Mouse (Mus musculus) adrenal gland (tissue): Measurements from ENCODE around the gene Atg4d.
"Not testable (repeated sequence)": the region's sequence is repeated elsewhere in the genome, so short reads cannot be mapped to it uniquely, and the experiment has no call there.

ENCODE experiments used
- intact Hi-C: fragments of 180-260 bp; cut with DNase I; formaldehyde crosslinking; loops from one replicate; pipeline ENCODE4 v1.15.1; 2025

Gene Atg4d

GRCm38 (mm10) chr9:21239465-21239848, 25.6 kb upstream of the Atg4d start:
- intact Hi-C loops: no loop called here

- intact Hi-C loops: loop anchor here (10.0 kb wide), 1 partner anchor 113 kb away; no protein-coding TSS in a partner anchor
Measured at GRCm38 (mm10) chr9:21241343-21241742, 23.8 kb upstream of the Atg4d start.

GRCm38 (mm10) chr9:21243826-21244427, 21.2 kb upstream of the Atg4d start:
- intact Hi-C loops: loop anchor here (10.0 kb wide), 1 partner anchor 111 kb away; no protein-coding TSS in a partner anchor

- intact Hi-C loops: loop anchor here (10.0 kb wide), 1 partner anchor 110 kb away; no protein-coding TSS in a partner anchor
Measured at GRCm38 (mm10) chr9:21244428-21245112, 20.5 kb upstream of the Atg4d start.

- intact Hi-C loops: loop anchor here (10.0 kb wide), 1 partner anchor 110 kb away; no protein-coding TSS in a partner anchor
Measured at GRCm38 (mm10) chr9:21245113-21245487, 20.0 kb upstream of the Atg4d start.

GRCm38 (mm10) chr9:21246342-21246741, 18.8 kb upstream of the Atg4d start:
- intact Hi-C loops: loop anchor here (10.0 kb wide), 1 partner anchor 108 kb away; no protein-coding TSS in a partner anchor

GRCm38 (mm10) chr9:21248326-21248725, 16.8 kb upstream of the Atg4d start, which contains the start of gene S1pr5:
Gene S1pr5, minus strand, starts transcription at chr9:21248443.
- intact Hi-C loops: loop anchor here (10.0 kb wide), 1 partner anchor 106 kb away; no protein-coding TSS in a partner anchor

- intact Hi-C loops: loop anchor here (10.0 kb wide), 1 partner anchor 105 kb away; no protein-coding TSS in a partner anchor
Measured at GRCm38 (mm10) chr9:21249629-21250508, 15.2 kb upstream of the Atg4d start.

GRCm38 (mm10) chr9:21250509-21250908, 14.6 kb upstream of the Atg4d start:
- intact Hi-C loops: no loop called here

- intact Hi-C loops: no loop called here
Measured at GRCm38 (mm10) chr9:21251116-21251735, 13.9 kb upstream of the Atg4d start.

GRCm38 (mm10) chr9:21254690-21255089, 10.4 kb upstream of the Atg4d start:
- intact Hi-C loops: no loop called here

GRCm38 (mm10) chr9:21256349-21256748, 8.7 kb upstream of the Atg4d start:
- intact Hi-C loops: not testable (repeated sequence)

GRCm38 (mm10) chr9:21260491-21261040, 4.5 kb upstream of the Atg4d start:
- intact Hi-C loops: no loop called here

- intact Hi-C loops: no loop called here
Measured at GRCm38 (mm10) chr9:21261831-21262230, 3.3 kb upstream of the Atg4d start.

- intact Hi-C loops: no loop called here
Measured at GRCm38 (mm10) chr9:21264272-21264999, 657 bp upstream of the Atg4d start.

GRCm38 (mm10) chr9:21265611-21266010, 518 bp downstream of the Atg4d start:
- intact Hi-C loops: no loop called here

GRCm38 (mm10) chr9:21266889-21267288, 1.8 kb downstream of the Atg4d start:
- intact Hi-C loops: no loop called here

GRCm38 (mm10) chr9:21268305-21268704, 3.2 kb downstream of the Atg4d start:
- intact Hi-C loops: no loop called here

- intact Hi-C loops: not testable (repeated sequence)
Measured at GRCm38 (mm10) chr9:21269590-21269989, 4.5 kb downstream of the Atg4d start.

GRCm38 (mm10) chr9:21272391-21272790, 7.3 kb downstream of the Atg4d start:
- intact Hi-C loops: no loop called here
